Mouse (Mus musculus) thymus, adult 2 months (tissue): ENCODE data around the gene Acer2.

Experiments used
- CTCF ChIP-seq: fragments of 200-500 bp; IDR thresholded peaks from 2 replicates; pipeline ENCODE4 v1.5.1; 2012; ENCODE audit warnings: mild to moderate bottlenecking, control low read depth, low read length, moderate library complexity, borderline replicate concordance; ENCODE audit not compliant: control insufficient read depth, poor library complexity, insufficient read depth; ENCODE audit errors: extremely low read depth
- POLR2A ChIP-seq: fragments of 200-500 bp; IDR thresholded peaks from 2 replicates; pipeline ENCODE4 v1.6.1; 2012; ENCODE audit warnings: mild to moderate bottlenecking, low read length, control low read depth, moderate library complexity; ENCODE audit not compliant: control insufficient read depth, poor library complexity, insufficient read depth; ENCODE audit errors: extremely low read depth

DNA sequence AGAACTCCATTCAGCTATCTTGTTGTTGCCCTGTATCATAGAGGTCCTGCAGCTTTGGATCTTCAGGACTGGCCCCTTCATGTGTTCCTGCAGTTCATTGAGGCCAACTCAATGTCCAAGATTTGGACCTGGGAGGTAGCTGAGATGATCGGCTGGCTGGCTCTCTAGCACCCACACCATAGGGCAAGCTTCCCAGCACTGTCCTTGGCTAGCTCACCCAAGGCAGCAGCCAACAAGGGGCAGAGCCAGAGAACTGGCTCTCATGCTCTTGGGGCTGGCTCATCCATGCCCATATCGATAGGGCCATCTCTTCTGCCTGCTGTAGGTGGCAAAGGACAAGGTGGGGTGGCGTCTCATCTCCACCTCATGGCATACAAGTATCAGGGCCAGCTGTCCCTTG, 28.8 kb upstream of the Acer2 start:
- TF ChIP-seq CTCF (no peak), POLR2A (no peak)
